Mouse (Mus musculus) kidney, postnatal 0 days (tissue): ENCODE measurements around the gene Tceanc. TPM values are rescaled to one million over a fixed set of nuclear protein-coding genes. Genes with fewer than 3 reads are reported as not detected.

Experiments used
- ATAC-seq: fragments of 200-750 bp; cut with Nextera tagmentation; replicated peaks from 2 replicates; pipeline ENCODE4 v1.8.0; 2017; ENCODE audit warnings: low read depth, moderate number of reproducible peaks, moderate TSS enrichment, moderate library complexity; ENCODE audit not compliant: low FRiP score
- DNase-seq: peaks from one replicate; pipeline ENCODE4 v3.0.0-alpha.2; 2016; ENCODE audit warnings: low spot score
- H3K27ac ChIP-seq: fragments of 300-500 bp; sonication (generic); 2 replicates; pipeline ENCODE4 v1.5.1; 2014; ENCODE audit warnings: mild to moderate bottlenecking
- H3K27me3 ChIP-seq: fragments of 300-500 bp; sonication (generic); 2 replicates; pipeline ENCODE4 v1.6.1; 2014; ENCODE audit warnings: low read length, mixed read lengths; ENCODE audit not compliant: insufficient read depth
- H3K36me3 ChIP-seq: fragments of 300-500 bp; sonication (generic); 2 replicates; pipeline ENCODE4 v1.6.1; 2014; ENCODE audit warnings: low read length, mixed read lengths; ENCODE audit not compliant: insufficient read depth
- H3K4me1 ChIP-seq: fragments of 300-500 bp; sonication (generic); replicated peaks from 2 replicates; pipeline ENCODE4 v1.6.1; 2014; ENCODE audit warnings: antibody characterized with exemption, low read length, mixed read lengths; ENCODE audit not compliant: insufficient read depth
- H3K4me2 ChIP-seq: fragments of 300-500 bp; sonication (generic); 2 replicates; pipeline ENCODE4 v1.6.1; 2014; ENCODE audit warnings: mild to moderate bottlenecking, low read length, moderate library complexity, mixed read lengths
- H3K4me3 ChIP-seq: fragments of 300-500 bp; sonication (generic); replicated peaks from 2 replicates; pipeline ENCODE4 v1.5.1; 2014; ENCODE audit warnings: low read depth, low read length
- H3K9ac ChIP-seq: fragments of 300-500 bp; sonication (generic); 2 replicates; pipeline ENCODE4 v1.6.1; 2014; ENCODE audit warnings: low read depth, low read length
- H3K9me3 ChIP-seq: fragments of 300-500 bp; sonication (generic); replicated peaks from 2 replicates; pipeline ENCODE4 v1.6.1; 2016; ENCODE audit warnings: low read length, inconsistent platforms, mixed read lengths
- CTCF ChIP-seq: IDR thresholded peaks from 2 replicates; pipeline ENCODE4 v1.5.1; 2016; ENCODE audit warnings: antibody characterized with exemption, low read depth, mild to moderate bottlenecking, moderate library complexity
- WGBS: fragments of 180-500 bp; shearing (Covaris S2); extraction: QIAGEN DNeasy Blood & Tissue Kit; methylation state at CpG from one replicate; pipeline ENCODE4 v1.1.7; 2014; 5-methylcytosine and 5-hydroxymethylcytosine counted together
- polyA plus RNA-seq: library from polyadenylated mRNA; unstranded; fragments of >200 nt; fragmentation: Nextera tagmentation; extraction: Ambion mirVana; gene quantifications from 2 replicates; pipeline ENCODE4 v1.2.1, GENCODE M21; 2015

Gene Tceanc
- polyA plus RNA-seq, 1 experiment from 2014 or later: 9.2 TPM

GRCm38 (mm10) chrX:166535138-166535537 is 16.8 kb upstream of the Tceanc start:
- H3K4me3 ChIP-seq: no peak overlapping the region

GRCm38 (mm10) chrX:166533432-166533831 is 15.1 kb upstream of the Tceanc start:
- Histone ChIP-seq H3K4me1 (no peaks in the 10 kb centered on the region), H3K9ac (no peak overlapping the region), H3K36me3 (no peaks in the 10 kb centered on the region), H3K4me3 (no peak overlapping the region), H3K9me3 (no peaks in the 10 kb centered on the region), H3K27me3 (no peaks in the 10 kb centered on the region), H3K4me2 (no peak overlapping the region), H3K27ac (no peak overlapping the region)
- DNase-seq (no peak), ATAC-seq (no peak)
- 86% methylated on average over 4 of the region's 4 CpGs for WGBS
- TF ChIP-seq CTCF: no peak

More at GRCm38 (mm10) chrX:166535138-166535537, 16.8 kb upstream of the Tceanc start:
- Histone ChIP-seq H3K4me2 (no peak overlapping the region), H3K9ac (no peak overlapping the region), H3K9me3 (no peaks in the 10 kb centered on the region), H3K27ac (no peak overlapping the region), H3K4me1 (no peaks in the 10 kb centered on the region), H3K27me3 (no peaks in the 10 kb centered on the region), H3K36me3 (no peaks in the 10 kb centered on the region)
- WGBS: 43% methylated on average over 4 of the region's 4 CpGs
- no peak for TF ChIP-seq CTCF
- no peak for DNase-seq
- ATAC-seq: no peak

- no peak for TF ChIP-seq CTCF
- Histone ChIP-seq H3K9ac (no peak overlapping the region), H3K36me3 (no peaks in the 10 kb centered on the region), H3K4me1 (no peaks in the 10 kb centered on the region), H3K4me2 (no peak overlapping the region), H3K4me3 (no peak overlapping the region), H3K27me3 (no peaks in the 10 kb centered on the region), H3K9me3 (no peaks in the 10 kb centered on the region), H3K27ac (no peak overlapping the region)
- DNase-seq (no peak), ATAC-seq (no peak)
- WGBS: 43% methylated on average over 6 of the region's 6 CpGs
These were observed 13.3 kb upstream of the Tceanc start for GRCm38 (mm10) chrX:166531671-166532070.

- Histone ChIP-seq H3K9me3 (no peaks in the 10 kb centered on the region), H3K36me3 (no peaks in the 10 kb centered on the region), H3K9ac (no peak overlapping the region), H3K27ac (no peak overlapping the region), H3K4me3 (no peak overlapping the region), H3K4me1 (no peaks in the 10 kb centered on the region), H3K4me2 (no peak overlapping the region), H3K27me3 (no peaks in the 10 kb centered on the region)
- ATAC-seq (no peak), DNase-seq (no peak)
- WGBS: 94% methylated on average over 3 of the region's 3 CpGs
- TF ChIP-seq CTCF: no peak
These were observed 9.8 kb upstream of the Tceanc start for GRCm38 (mm10) chrX:166528126-166528525.

- ATAC-seq: no peak
- Histone ChIP-seq H3K4me1 (no peaks in the 10 kb centered on the region), H3K36me3 (no peaks in the 10 kb centered on the region), H3K27me3 (no peaks in the 10 kb centered on the region), H3K4me2 (no peak overlapping the region), H3K27ac (no peak overlapping the region), H3K9me3 (no peaks in the 10 kb centered on the region), H3K9ac (no peak overlapping the region), H3K4me3 (no peak overlapping the region)
- DNase-seq: no peak
- TF ChIP-seq CTCF: no peak
- WGBS: 81% methylated on average over 2 of the region's 2 CpGs
These were observed 7.4 kb upstream of the Tceanc start for GRCm38 (mm10) chrX:166525637-166526315.

GRCm38 (mm10) chrX:166520782-166521181 is 2.4 kb upstream of the Tceanc start:
- no peak overlapping the region for H3K9ac ChIP-seq
- TF ChIP-seq CTCF: no peak
- no peaks in the 10 kb centered on the region for H3K27me3 ChIP-seq
- no peaks in the 10 kb centered on the region for H3K36me3 ChIP-seq
- no peak overlapping the region for H3K4me2 ChIP-seq
- WGBS: 84% methylated on average over 5 of the region's 5 CpGs
- H3K9me3 ChIP-seq: no peaks in the 10 kb centered on the region
- no peak for ATAC-seq
- H3K4me1 ChIP-seq: no peaks in the 10 kb centered on the region
- no peak overlapping the region for H3K4me3 ChIP-seq
- DNase-seq: no peak
- no peak overlapping the region for H3K27ac ChIP-seq

GRCm38 (mm10) chrX:166516631-166517030 is 1.7 kb downstream of the Tceanc start:
- Histone ChIP-seq H3K9ac (no peak overlapping the region), H3K4me1 (no peaks in the 10 kb centered on the region), H3K9me3 (no peaks in the 10 kb centered on the region), H3K36me3 (no peaks in the 10 kb centered on the region), H3K27me3 (no peaks in the 10 kb centered on the region), H3K27ac (no peak overlapping the region), H3K4me2 (no peak overlapping the region), H3K4me3 (no peak overlapping the region)
- no peak for TF ChIP-seq CTCF
- DNase-seq (no peak), ATAC-seq (no peak)
- 83% methylated on average over 1 of the region's 1 CpGs for WGBS
